Mouse (Mus musculus): ENCODE data around the gene Wdr35. TPM values are rescaled to one million over a fixed set of nuclear protein-coding genes. Genes with fewer than 3 reads are reported as not detected.
A peak's percentile ranks its signal among the peaks of the same experiment; 100 is the strongest.
"Not testable (repeated sequence)": the region's sequence is repeated elsewhere in the genome, so short reads cannot be mapped to it uniquely, and the experiment has no call there.

Wdr35 gene
- total and polyA plus RNA-seq, 3 experiments: 0.75 to 23.1 (median 9.0) TPM

GRCm38 (mm10) chr12:9007146-9007545 is 33.5 kb downstream of the Wdr35 start:
- no peak for DNase-seq

GRCm38 (mm10) chr12:9007811-9008210 is 34.1 kb downstream of the Wdr35 start:
- no peak for DNase-seq

- no peak for DNase-seq
Measured at GRCm38 (mm10) chr12:9010311-9010710, 36.6 kb downstream of the Wdr35 start.

GRCm38 (mm10) chr12:9016376-9016775 is 42.7 kb downstream of the Wdr35 start:
- DNase-seq: no peak

GRCm38 (mm10) chr12:9020431-9020830 is 46.7 kb downstream of the Wdr35 start:
- no peak for DNase-seq

- DNase-seq: no peak
Measured at GRCm38 (mm10) chr12:9020986-9021385, 47.3 kb downstream of the Wdr35 start.

- no peak for DNase-seq
Measured at GRCm38 (mm10) chr12:9023031-9023430, 49.3 kb downstream of the Wdr35 start.

- DNase-seq: no peak
Measured at GRCm38 (mm10) chr12:9024071-9024470, 50.4 kb downstream of the Wdr35 start.

- no peak for DNase-seq
Measured at GRCm38 (mm10) chr12:9024736-9025135, 51.0 kb downstream of the Wdr35 start.

- no peak for DNase-seq
Measured at GRCm38 (mm10) chr12:9026843-9027242, 53.2 kb downstream of the Wdr35 start.

GRCm38 (mm10) chr12:9028816-9029215 is 55.1 kb downstream of the Wdr35 start:
- DNase-seq: not testable (repeated sequence)

GRCm38 (mm10) chr12:9029506-9029887 is 55.8 kb downstream of the Wdr35 start:
- no peak for DNase-seq

GRCm38 (mm10) chr12:9029888-9030723 is 56.4 kb downstream of the Wdr35 start, which contains the start of gene Ttc32:
TSS of gene Ttc32 (plus strand) at chr12:9029997.
- DNase-seq: peak; percentile 97

GRCm38 (mm10) chr12:9031166-9031565 is 57.5 kb downstream of the Wdr35 start:
- DNase-seq: no peak

- DNase-seq: no peak
Measured at GRCm38 (mm10) chr12:9033140-9033539, 59.4 kb downstream of the Wdr35 start.

- no peak for DNase-seq
Measured at GRCm38 (mm10) chr12:9036409-9036808, 62.7 kb downstream of the Wdr35 start.

- DNase-seq: no peak
Measured at GRCm38 (mm10) chr12:9040177-9040576, 66.5 kb downstream of the Wdr35 start.

GRCm38 (mm10) chr12:9040686-9041085 is 67.0 kb downstream of the Wdr35 start:
- DNase-seq: no peak

- DNase-seq: no peak
Measured at GRCm38 (mm10) chr12:9042316-9042715, 68.6 kb downstream of the Wdr35 start.

- DNase-seq: no peak
Measured at GRCm38 (mm10) chr12:9042759-9043158, 69.1 kb downstream of the Wdr35 start.

- DNase-seq: no peak
Measured at GRCm38 (mm10) chr12:9044666-9045065, 71.0 kb downstream of the Wdr35 start.

- no peak for DNase-seq
Measured at GRCm38 (mm10) chr12:9046674-9047073, 73.0 kb downstream of the Wdr35 start.

- no peak for DNase-seq
Measured at GRCm38 (mm10) chr12:9048090-9048489, 74.4 kb downstream of the Wdr35 start.

- no peak for DNase-seq
Measured at GRCm38 (mm10) chr12:9050824-9051223, 77.1 kb downstream of the Wdr35 start.
